Comparison of ENCODE assay signal across 21 mouse cellular contexts in the genomic region with DNA sequence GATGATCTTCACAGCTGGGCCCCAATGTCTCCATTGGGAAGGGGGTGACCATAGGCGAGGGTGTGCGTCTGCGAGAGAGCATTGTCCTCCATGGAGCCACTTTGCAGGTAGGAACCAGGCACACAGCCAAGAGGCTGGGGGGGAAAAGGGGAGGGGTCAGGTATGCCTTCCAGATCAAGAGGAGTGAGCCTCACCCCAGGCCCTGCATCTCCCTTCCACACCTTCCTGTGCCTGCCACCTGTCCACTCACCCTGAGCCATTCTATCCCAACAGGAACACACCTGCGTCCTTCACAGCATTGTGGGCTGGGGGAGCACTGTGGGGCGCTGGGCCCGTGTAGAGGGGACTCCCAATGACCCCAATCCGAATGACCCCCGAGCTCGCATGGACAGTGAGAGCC. TPM values are rescaled to one million over a fixed set of nuclear protein-coding genes. Genes with fewer than 3 reads are reported as not detected.
A peak's percentile ranks its signal among the peaks of the same experiment; 100 is the strongest.
DNase-seq lines count a peak whose midpoint lies in the region; ATAC-seq and TF ChIP-seq lines count a peak whose summit lies in the region.
"Had no signal": no experiment of that assay in that cellular context is flagged by ENCODE, and none has a peak within 500 bp of the region (broad histone marks: within the 10 kb centered on the region; RNA-seq: fewer than 3 reads in every experiment).

No protein-coding gene starts in this region.

- no peak for ATAC-seq in midbrain, postnatal 0 days (ENCODE audit: low FRiP score)
- ATAC-seq in hindbrain, embryonic 13.5 days (ENCODE audit: low FRiP score) = no peak
- ATAC-seq in midbrain, embryonic 16.5 days = no peak
- ATAC-seq: forebrain, postnatal 0 days had no signal

- no peak overlapping the region for H3K9ac ChIP-seq in midbrain, postnatal 0 days (replicated peaks; ENCODE audit: low read length, poor library complexity, severe bottlenecking)
- H3K9ac ChIP-seq in hindbrain, embryonic 13.5 days = no peak overlapping the region
- H3K9ac ChIP-seq in midbrain, embryonic 16.5 days (ENCODE audit: low read depth, low read length) = no peak overlapping the region
- H3K9ac ChIP-seq: forebrain, postnatal 0 days; heart, embryonic 12.5 days; limb, embryonic 15.5 days; neural tube, embryonic 12.5 days had no signal

- no peaks in the 10 kb centered on the region for H3K9me3 ChIP-seq in midbrain, embryonic 10.5 days (replicated peaks)
- H3K9me3 ChIP-seq in midbrain, postnatal 0 days (ENCODE audit: low read length) = no peaks in the 10 kb centered on the region
- no peaks in the 10 kb centered on the region for H3K9me3 ChIP-seq in hindbrain, embryonic 13.5 days
- no peaks in the 10 kb centered on the region for H3K9me3 ChIP-seq in midbrain, embryonic 16.5 days (replicated peaks; ENCODE audit: control insufficient read depth, low read length, poor library complexity, severe bottlenecking)
- H3K9me3 ChIP-seq: G1E; heart, embryonic 12.5 days; limb, embryonic 15.5 days; neural tube, embryonic 12.5 days had no signal

- peak overlapping the region; percentile 91 for H3K27ac ChIP-seq in midbrain, embryonic 10.5 days (replicated peaks)
- H3K27ac ChIP-seq in midbrain, postnatal 0 days (ENCODE audit: low read depth, low read length) = no peak overlapping the region
- peak overlapping the region; percentile 93 for H3K27ac ChIP-seq in hindbrain, embryonic 13.5 days
- H3K27ac ChIP-seq in midbrain, embryonic 16.5 days (ENCODE audit: low read length) = peak overlapping the region; percentile 81
- H3K27ac ChIP-seq: limb, embryonic 15.5 days; stomach, postnatal 0 days had no signal

- H3K27me3 ChIP-seq in midbrain, embryonic 10.5 days (ENCODE audit: low read depth, poor library complexity, severe bottlenecking) = peaks cover 33% of the 10 kb centered on the region
- H3K27me3 ChIP-seq in midbrain, postnatal 0 days (ENCODE audit: insufficient read depth, low read length) = peaks cover 4% of the 10 kb centered on the region; the same call in 1 of the 2 replicates
- H3K27me3 ChIP-seq in hindbrain, embryonic 13.5 days = no peaks in the 10 kb centered on the region
- no peaks in the 10 kb centered on the region for H3K27me3 ChIP-seq in midbrain, embryonic 16.5 days (ENCODE audit: control insufficient read depth, insufficient read depth, low read depth, low read length)
- H3K27me3 ChIP-seq: neural tube, embryonic 12.5 days had no signal

- no peak for TF ChIP-seq CTCF in midbrain, postnatal 0 days (IDR thresholded peaks at IDR 0.05)

- H3K4me3 ChIP-seq in midbrain, embryonic 10.5 days = no peak overlapping the region
- no peak overlapping the region for H3K4me3 ChIP-seq in midbrain, postnatal 0 days (ENCODE audit: low read depth, low read length)
- no peak overlapping the region for H3K4me3 ChIP-seq in hindbrain, embryonic 13.5 days
- no peak overlapping the region for H3K4me3 ChIP-seq in midbrain, embryonic 16.5 days (ENCODE audit: low read depth, low read length)
- H3K4me3 ChIP-seq: heart, embryonic 12.5 days; limb, embryonic 15.5 days; neural tube, embryonic 12.5 days had no signal

- H3K36me3 ChIP-seq in midbrain, embryonic 10.5 days = peaks cover 15% of the 10 kb centered on the region
- H3K36me3 ChIP-seq in midbrain, postnatal 0 days (ENCODE audit: insufficient read depth, low read length) = 0 out of 2 replicates have a peak, but pooled peaks cover 2% of the 10 kb centered on the region
- peaks cover 8% of the 10 kb centered on the region for H3K36me3 ChIP-seq in hindbrain, embryonic 13.5 days
- H3K36me3 ChIP-seq in midbrain, embryonic 16.5 days (ENCODE audit: control insufficient read depth, insufficient read depth, low read length) = no peaks in the 10 kb centered on the region

- 78% methylated on average over 9 of the region's 9 CpGs for WGBS in midbrain, embryonic 10.5 days
- WGBS in midbrain, postnatal 0 days = 84% methylated on average over 9 of the region's 9 CpGs
- 84% methylated on average over 9 of the region's 9 CpGs for WGBS in hindbrain, embryonic 13.5 days
- WGBS in midbrain, embryonic 16.5 days = 80% methylated on average over 9 of the region's 9 CpGs

- intact Hi-C loops in heart, postnatal 10 days (cut with DNase I) = no loop called here
- intact Hi-C loops in left cerebral cortex, postnatal 10 days (cut with DNase I) = no loop called here

- DNase-seq in midbrain, embryonic 10.5 days (ENCODE audit: low spot score) = no peak
- no peak for DNase-seq in midbrain, postnatal 0 days (ENCODE audit: low spot score)
- DNase-seq in cerebellum, postnatal 10 days = peak; percentile 57 to 64
- DNase-seq in heart, postnatal 10 days = no peak
- no peak for DNase-seq in left cerebral cortex, postnatal 10 days (ENCODE audit: extremely low spot score in 1 of 2, low spot score in 2 of 2)
- DNase-seq: forebrain, postnatal 0 days; heart, postnatal 36 days; kidney, adult 11 months; kidney, postnatal 10 days; lung, adult 18-20 months; lung, postnatal 4 days; right cerebral cortex, postnatal 25 days; thymus, postnatal 14 days had no signal

- peaks cover 77% of the 10 kb centered on the region for H3K4me1 ChIP-seq in midbrain, embryonic 10.5 days
- peaks cover 18% of the 10 kb centered on the region for H3K4me1 ChIP-seq in midbrain, postnatal 0 days (ENCODE audit: insufficient read depth, low read length)
- peaks cover 80% of the 10 kb centered on the region for H3K4me1 ChIP-seq in hindbrain, embryonic 13.5 days (replicated peaks)
- peaks cover 43% of the 10 kb centered on the region for H3K4me1 ChIP-seq in midbrain, embryonic 16.5 days (ENCODE audit: control insufficient read depth, insufficient read depth, low read length)

- no peak overlapping the region for H3K4me2 ChIP-seq in midbrain, postnatal 0 days (ENCODE audit: low read depth, low read length, poor library complexity, severe bottlenecking)
- H3K4me2 ChIP-seq in hindbrain, embryonic 13.5 days = no peak overlapping the region
- H3K4me2 ChIP-seq in midbrain, embryonic 16.5 days (ENCODE audit: low read length) = no peak overlapping the region
- H3K4me2 ChIP-seq: heart, embryonic 12.5 days; limb, embryonic 15.5 days had no signal

RNA-seq across cellular contexts. Expression of a gene that starts 6.4 kb away (rescaled TPM):
- polyA plus RNA-seq in midbrain, embryonic 10.5 days (2016; fragmentation: Nextera tagmentation; extraction: Ambion mirVana) = 70.2 and 73.1 TPM in 2 replicates
- total RNA-seq in midbrain, postnatal 0 days (2014; rRNA removed) = 77.1 and 94.9 TPM in 2 replicates
- 67.4 and 76.1 TPM in 2 replicates for polyA plus RNA-seq in midbrain, postnatal 0 days (2015; fragmentation: Nextera tagmentation; extraction: Ambion mirVana)
- polyA plus RNA-seq in hindbrain, embryonic 13.5 days (2015; fragmentation: Nextera tagmentation; extraction: Ambion mirVana) = 84.0 and 84.4 TPM in 2 replicates
- 79.7 and 81.3 TPM in 2 replicates for polyA plus RNA-seq in midbrain, embryonic 16.5 days (2015; fragmentation: Nextera tagmentation; extraction: Ambion mirVana)
- total RNA-seq in heart, postnatal 10 days (2021) = 10 to 100 TPM; 39.7 to 40.1 TPM
- 10 to 100 TPM; 51.9 to 53.7 TPM for total RNA-seq in left cerebral cortex, postnatal 10 days (2021)

RNA-seq across cellular contexts. Expression of a gene that starts 8.1 kb away (rescaled TPM):
- polyA plus RNA-seq in midbrain, embryonic 10.5 days (2016; fragmentation: Nextera tagmentation; extraction: Ambion mirVana) = 6.1 and 17.7 TPM in 2 replicates
- 180 and 188 TPM in 2 replicates for total RNA-seq in midbrain, postnatal 0 days (2014; rRNA removed)
- polyA plus RNA-seq in midbrain, postnatal 0 days (2015; fragmentation: Nextera tagmentation; extraction: Ambion mirVana) = 54.8 and 60.0 TPM in 2 replicates
- 25.9 and 29.3 TPM in 2 replicates for polyA plus RNA-seq in hindbrain, embryonic 13.5 days (2015; fragmentation: Nextera tagmentation; extraction: Ambion mirVana)
- polyA plus RNA-seq in midbrain, embryonic 16.5 days (2015; fragmentation: Nextera tagmentation; extraction: Ambion mirVana) = 45.4 and 54.8 TPM in 2 replicates
- total RNA-seq in heart, postnatal 10 days (2021) = not detected
- 10 to 100 TPM; 17.2 to 22.0 TPM for total RNA-seq in left cerebral cortex, postnatal 10 days (2021)
- total RNA-seq: gastrocnemius, adult 18-20 months; heart, postnatal 36 days had no signal

RNA-seq across cellular contexts. Expression of a gene that starts 36.9 kb away (rescaled TPM):
- 24.4 and 25.2 TPM in 2 replicates for polyA plus RNA-seq in midbrain, embryonic 10.5 days (2016; fragmentation: Nextera tagmentation; extraction: Ambion mirVana)
- 125 and 132 TPM in 2 replicates for total RNA-seq in midbrain, postnatal 0 days (2014; rRNA removed)
- polyA plus RNA-seq in midbrain, postnatal 0 days (2015; fragmentation: Nextera tagmentation; extraction: Ambion mirVana) = 60.0 and 60.8 TPM in 2 replicates
- 32.4 and 33.8 TPM in 2 replicates for polyA plus RNA-seq in hindbrain, embryonic 13.5 days (2015; fragmentation: Nextera tagmentation; extraction: Ambion mirVana)
- polyA plus RNA-seq in midbrain, embryonic 16.5 days (2015; fragmentation: Nextera tagmentation; extraction: Ambion mirVana) = 34.8 and 37.5 TPM in 2 replicates
- 10 to 100 TPM; 38.6 to 39.5 TPM for total RNA-seq in heart, postnatal 10 days (2021)
- 10 to 100 TPM; 79.8 to 80.6 TPM for total RNA-seq in left cerebral cortex, postnatal 10 days (2021)

RNA-seq across cellular contexts. Expression of a gene that starts 37.2 kb away (rescaled TPM):
- 9.9 and 17.4 TPM in 2 replicates for polyA plus RNA-seq in midbrain, embryonic 10.5 days (2016; fragmentation: Nextera tagmentation; extraction: Ambion mirVana)
- total RNA-seq in midbrain, postnatal 0 days (2014; rRNA removed) = 52.4 and 57.8 TPM in 2 replicates
- polyA plus RNA-seq in midbrain, postnatal 0 days (2015; fragmentation: Nextera tagmentation; extraction: Ambion mirVana) = 49.4 and 50.4 TPM in 2 replicates
- polyA plus RNA-seq in hindbrain, embryonic 13.5 days (2015; fragmentation: Nextera tagmentation; extraction: Ambion mirVana) = 43.7 and 45.0 TPM in 2 replicates
- polyA plus RNA-seq in midbrain, embryonic 16.5 days (2015; fragmentation: Nextera tagmentation; extraction: Ambion mirVana) = 52.0 and 56.7 TPM in 2 replicates
- under 1 TPM; 0.38 to 0.52 TPM for total RNA-seq in heart, postnatal 10 days (2021)
- 10 to 100 TPM; 58.2 to 59.3 TPM for total RNA-seq in left cerebral cortex, postnatal 10 days (2021)

Comparison
In these comparisons a context has a peak if more than half of its experiments do, and no peak if none do; other contexts are left out.
1. DNase-seq: peak in cerebellum, postnatal 10 days (2 of 2); none in midbrain, embryonic 10.5 days (single experiment), midbrain, postnatal 0 days (single experiment), heart, postnatal 10 days (0 of 2) and left cerebral cortex, postnatal 10 days (0 of 2).